Mouse (Mus musculus): ENCODE measurements at regions not wholly inside any gene's neighbourhood (a gene's known extent, or its start where the extent isn't known, plus 50 kb on each side); places are given as distances from the start of the nearest gene placed in this dataset.

- TF ChIP-seq CTCF (IDR thresholded peaks at IDR 0.05; ENCODE audit: low read depth, low read length): no peak; the same call in 1 of the 2 replicates
- TF ChIP-seq POLR2A (IDR thresholded peaks at IDR 0.05; ENCODE audit: borderline replicate concordance, low read depth, low read length): no peak
Observed at GRCm38 (mm10) chr17:84114279-84114994, 73.3 kb downstream of the Zfp36l2 start.
